Mouse (Mus musculus) erythroblast, embryonic 14.5 days (primary cell): ENCODE results near the gene Zfp934. TPM values are rescaled to one million over a fixed set of nuclear protein-coding genes. Genes with fewer than 3 reads are reported as not detected.
A peak's percentile ranks its signal among the peaks of the same experiment; 100 is the strongest.
"Not testable (repeated sequence)": the region's sequence is repeated elsewhere in the genome, so short reads cannot be mapped to it uniquely, and the experiment has no call there.

Source experiments
- H3K27me3 ChIP-seq: 2 replicates; pipeline ENCODE4 v1.6.1; 2012; ENCODE audit warnings: inconsistent platforms; ENCODE audit not compliant: control insufficient read depth
- H3K36me3 ChIP-seq: 2 replicates; pipeline ENCODE4 v1.6.1; 2012; ENCODE audit warnings: mild to moderate bottlenecking, inconsistent platforms; ENCODE audit not compliant: control insufficient read depth
- H3K4me1 ChIP-seq: 2 replicates; pipeline ENCODE4 v1.6.1; 2012; ENCODE audit warnings: inconsistent platforms; ENCODE audit not compliant: control insufficient read depth
- H3K4me3 ChIP-seq: replicated peaks from 2 replicates; pipeline ENCODE3; 2012; ENCODE audit warnings: moderate library complexity, mild to moderate bottlenecking, inconsistent platforms
- H3K9me3 ChIP-seq: 2 replicates; pipeline ENCODE4 v1.6.1; 2012; ENCODE audit warnings: low read length, inconsistent platforms, mixed read lengths; ENCODE audit not compliant: control insufficient read depth
- polyA plus RNA-seq: library from polyadenylated mRNA; stranded (reverse); fragments of >175 nt; gene quantifications from 2 replicates; pipeline ENCODE4 v1.2.3, GENCODE M21; 2012

The Zfp934 gene
- polyA plus RNA-seq: not detected in 2 replicates

DNA sequence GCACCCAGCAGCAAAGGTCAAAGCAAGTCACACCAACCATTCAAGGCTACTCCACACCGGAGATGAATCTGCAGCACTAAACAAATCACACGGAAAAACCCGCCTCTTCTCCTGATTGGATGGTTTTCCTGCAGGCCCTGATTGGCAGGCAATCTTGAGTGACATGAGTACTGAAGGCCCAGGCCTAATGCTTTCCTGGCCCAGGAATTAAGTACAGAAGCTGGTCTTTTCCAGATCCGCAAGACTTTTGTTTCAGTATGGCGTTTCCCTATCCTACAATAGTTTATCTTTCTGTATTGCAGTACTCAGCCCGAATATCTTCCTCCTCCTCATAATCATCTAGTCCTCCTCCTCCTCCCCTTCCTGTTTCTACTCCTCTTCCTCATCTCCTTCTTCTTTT is at the start of gene Zfp934:
Gene Zfp934 (minus strand): TSS at position 101 of the 400 bp plus-strand sequence.
- H3K9me3 ChIP-seq, H3K27me3 ChIP-seq, H3K36me3 ChIP-seq: not testable (repeated sequence)

DNA sequence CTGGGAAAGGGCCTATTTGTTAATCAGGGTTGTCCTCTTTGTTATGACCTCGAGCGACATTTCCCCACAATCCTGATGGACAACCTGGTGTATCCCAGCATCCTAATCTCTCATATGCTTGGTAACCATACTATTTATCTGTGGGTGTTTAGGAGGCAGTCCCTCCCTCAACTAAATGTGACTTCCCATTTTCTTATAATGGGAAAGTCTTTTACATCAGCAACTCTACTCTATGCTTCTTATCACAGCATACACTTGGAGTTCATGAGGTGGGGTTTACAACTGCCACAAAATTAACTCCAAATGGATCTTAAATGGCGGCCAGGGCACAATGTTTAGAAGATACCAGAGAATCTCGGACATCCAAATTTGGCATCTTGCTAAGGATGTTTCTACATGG is 46.5 kb upstream of the Zfp934 start:
- not testable (repeated sequence) for H3K4me1 ChIP-seq, H3K9me3 ChIP-seq, H3K27me3 ChIP-seq, H3K36me3 ChIP-seq, H3K4me3 ChIP-seq

More for the DNA sequence above, at the start of gene Zfp934:
- H3K4me3 ChIP-seq, H3K4me1 ChIP-seq: not testable (repeated sequence)

DNA sequence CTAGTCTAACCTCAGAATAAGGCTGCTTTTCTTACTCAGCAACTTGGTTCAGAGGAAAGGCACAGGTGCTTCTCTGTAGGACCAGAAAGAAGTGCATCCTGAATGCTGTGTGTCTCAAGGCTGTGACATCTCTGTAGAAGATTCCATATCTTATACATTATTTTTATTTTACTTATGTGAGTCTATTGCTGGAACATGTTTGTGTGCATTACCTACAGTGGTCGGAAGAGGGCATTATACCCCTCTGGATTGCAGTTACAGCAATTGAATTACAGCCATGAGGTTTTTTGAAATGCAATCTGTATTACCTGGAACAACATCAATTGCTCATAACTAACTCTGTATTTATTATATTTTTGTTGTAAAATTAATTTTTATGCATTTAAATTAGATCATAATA is 9.3 kb downstream of the Zfp934 start:
- not testable (repeated sequence) for H3K36me3 ChIP-seq, H3K9me3 ChIP-seq, H3K4me3 ChIP-seq, H3K4me1 ChIP-seq, H3K27me3 ChIP-seq

DNA sequence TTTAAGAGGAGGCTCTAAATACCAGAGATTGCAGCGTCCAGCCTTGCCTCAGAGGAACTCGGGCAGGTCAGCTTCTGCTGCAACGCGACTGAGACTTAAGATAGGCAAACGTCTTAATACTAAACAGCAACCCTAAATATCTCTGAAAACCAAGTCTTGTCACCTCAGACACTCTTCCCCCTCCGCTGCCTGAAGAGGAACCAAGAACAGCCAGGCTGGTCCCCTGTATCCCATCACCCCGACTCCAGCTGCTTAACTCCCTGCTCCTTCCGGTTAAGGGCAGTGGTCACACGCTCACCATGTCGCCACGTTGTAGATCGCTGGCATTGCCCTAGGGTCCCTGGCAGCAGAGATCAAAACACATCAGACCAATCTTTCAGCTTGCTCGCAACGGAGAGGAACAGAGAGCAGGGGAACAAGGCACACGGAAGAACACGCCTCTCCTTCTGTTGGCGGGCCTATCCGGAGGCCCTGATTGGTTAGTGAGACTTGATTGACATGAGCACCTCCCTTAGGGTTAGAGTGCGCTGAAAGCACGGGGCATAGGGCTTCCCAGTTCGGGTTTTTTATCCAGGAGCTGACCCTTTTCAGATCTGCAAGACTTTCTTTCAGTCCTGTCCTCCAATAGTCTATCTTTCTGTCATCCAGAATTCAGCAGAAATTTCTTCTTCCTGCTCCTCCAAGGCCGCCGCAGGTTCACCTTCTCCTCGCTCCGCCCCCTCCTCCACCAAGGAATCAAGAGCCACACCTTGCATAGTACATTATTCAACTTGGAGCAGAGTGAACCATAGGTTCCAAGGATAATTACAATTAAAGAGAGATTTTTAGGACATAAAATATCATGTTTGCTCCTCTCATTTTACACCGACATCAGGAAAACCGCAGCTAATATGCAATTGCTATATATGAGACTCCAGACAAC is 12.5 kb downstream of the Zfp934 start, which contains the start of gene Zfp935:
Gene Zfp935 (minus strand): TSS at position 323 of the 922 bp plus-strand sequence.
- peak within 1 kb of the TSS; percentile 56 for H3K4me3 ChIP-seq
- H3K4me1 ChIP-seq, H3K27me3 ChIP-seq, H3K36me3 ChIP-seq: not testable (repeated sequence)
- H3K9me3 ChIP-seq: peaks cover 21% of the 10 kb centered on the region

DNA sequence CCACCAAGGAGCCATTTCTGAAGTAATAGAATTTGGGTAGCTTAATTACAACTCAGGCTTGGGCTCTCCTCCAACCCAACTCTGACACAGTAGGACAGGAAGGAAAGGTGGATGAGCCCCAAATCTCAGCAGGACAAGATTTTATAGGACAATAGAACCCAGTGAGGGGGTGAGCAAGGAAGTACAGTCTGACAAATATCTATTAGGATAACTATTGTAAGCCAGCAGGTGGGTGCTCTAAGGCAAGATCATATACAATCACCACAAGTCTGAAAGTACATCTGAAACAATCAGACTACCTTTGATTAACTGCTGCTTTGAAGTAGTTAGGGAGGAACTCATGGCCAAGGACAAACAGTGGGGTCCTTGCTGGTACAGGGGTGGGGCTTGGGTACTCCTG is 40.9 kb downstream of the Zfp934 start:
- H3K4me1 ChIP-seq, H3K36me3 ChIP-seq, H3K4me3 ChIP-seq, H3K27me3 ChIP-seq: not testable (repeated sequence)
- H3K9me3 ChIP-seq: peaks cover 15% of the 10 kb centered on the region

DNA sequence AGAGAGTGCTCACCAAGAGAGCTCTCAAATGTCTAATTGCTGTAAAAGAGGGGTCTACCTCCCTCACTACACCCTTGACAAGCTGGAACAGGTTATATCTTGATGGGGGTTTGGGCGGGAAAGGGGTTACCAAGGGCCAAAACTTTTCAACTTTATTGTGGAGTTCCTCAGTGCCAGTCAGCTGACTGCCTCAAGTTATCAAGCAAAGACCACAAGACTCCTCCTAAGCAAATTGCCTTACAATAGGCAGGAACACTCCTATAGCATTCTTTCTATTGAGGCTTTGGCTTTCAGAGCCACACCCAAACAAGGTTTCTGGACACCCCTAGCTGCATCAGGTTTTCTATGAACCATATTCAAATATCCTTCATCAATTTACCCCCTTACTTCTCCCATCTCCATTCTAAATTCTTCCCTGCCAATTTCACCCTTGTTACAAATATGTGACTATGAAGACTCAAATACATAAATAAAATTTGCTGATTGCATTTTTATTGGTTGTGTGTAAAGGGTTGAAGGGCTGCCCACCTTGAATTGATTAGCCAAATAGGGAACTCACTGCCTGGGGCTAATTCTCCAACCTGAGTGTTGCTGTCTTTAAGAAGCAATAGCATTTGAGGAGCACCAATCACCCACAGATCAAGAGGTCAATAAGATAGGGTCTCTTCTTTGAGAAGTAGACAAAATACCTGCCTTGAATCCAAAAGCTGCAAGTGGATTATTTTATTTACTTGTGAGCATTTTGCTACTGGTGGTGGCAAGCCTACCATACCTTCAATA is 60.2 kb downstream of the Zfp934 start:
- H3K4me3 ChIP-seq, H3K9me3 ChIP-seq, H3K4me1 ChIP-seq, H3K27me3 ChIP-seq, H3K36me3 ChIP-seq: not testable (repeated sequence)

DNA sequence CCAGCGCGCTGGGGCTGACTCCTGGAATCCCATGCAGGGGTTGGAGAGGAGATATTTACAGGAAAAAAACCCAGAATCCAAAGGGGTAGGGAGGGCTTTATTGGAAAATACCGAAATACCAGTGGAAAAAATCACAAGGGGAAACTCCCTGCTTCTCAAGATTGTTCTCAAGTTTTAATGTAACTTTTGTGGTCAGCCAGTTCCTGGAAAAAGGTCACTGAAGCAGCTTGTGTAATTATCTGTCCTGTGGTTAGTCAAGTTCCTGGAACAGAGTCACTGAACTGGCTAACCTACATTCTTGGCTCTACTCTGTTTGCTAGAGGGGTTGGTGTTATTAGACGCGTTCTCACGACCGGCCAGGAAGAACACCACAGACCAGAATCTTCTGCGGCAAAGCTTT is 98.3 kb downstream of the Zfp934 start:
- H3K36me3 ChIP-seq, H3K27me3 ChIP-seq, H3K9me3 ChIP-seq, H3K4me3 ChIP-seq, H3K4me1 ChIP-seq: not testable (repeated sequence)

DNA sequence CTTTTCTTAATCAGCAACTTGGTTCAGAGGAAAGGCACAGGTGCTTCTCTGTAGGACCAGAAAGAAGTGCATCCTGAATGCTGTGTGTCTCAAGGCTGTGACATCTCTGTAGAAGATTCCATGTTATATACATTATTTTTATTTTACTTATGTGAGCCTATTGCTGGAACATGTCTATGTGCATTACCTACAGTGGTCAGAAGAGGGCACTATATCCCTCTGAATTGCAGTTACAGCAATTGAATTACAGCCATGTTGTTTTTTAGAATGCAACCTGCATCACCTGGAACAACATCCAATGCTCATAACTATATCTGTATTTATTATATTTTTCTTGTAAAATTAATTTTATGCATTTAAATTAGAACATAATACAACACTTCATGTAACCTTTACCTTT is 101.1 kb downstream of the Zfp934 start:
- H3K27me3 ChIP-seq, H3K9me3 ChIP-seq, H3K36me3 ChIP-seq, H3K4me3 ChIP-seq, H3K4me1 ChIP-seq: not testable (repeated sequence)

DNA sequence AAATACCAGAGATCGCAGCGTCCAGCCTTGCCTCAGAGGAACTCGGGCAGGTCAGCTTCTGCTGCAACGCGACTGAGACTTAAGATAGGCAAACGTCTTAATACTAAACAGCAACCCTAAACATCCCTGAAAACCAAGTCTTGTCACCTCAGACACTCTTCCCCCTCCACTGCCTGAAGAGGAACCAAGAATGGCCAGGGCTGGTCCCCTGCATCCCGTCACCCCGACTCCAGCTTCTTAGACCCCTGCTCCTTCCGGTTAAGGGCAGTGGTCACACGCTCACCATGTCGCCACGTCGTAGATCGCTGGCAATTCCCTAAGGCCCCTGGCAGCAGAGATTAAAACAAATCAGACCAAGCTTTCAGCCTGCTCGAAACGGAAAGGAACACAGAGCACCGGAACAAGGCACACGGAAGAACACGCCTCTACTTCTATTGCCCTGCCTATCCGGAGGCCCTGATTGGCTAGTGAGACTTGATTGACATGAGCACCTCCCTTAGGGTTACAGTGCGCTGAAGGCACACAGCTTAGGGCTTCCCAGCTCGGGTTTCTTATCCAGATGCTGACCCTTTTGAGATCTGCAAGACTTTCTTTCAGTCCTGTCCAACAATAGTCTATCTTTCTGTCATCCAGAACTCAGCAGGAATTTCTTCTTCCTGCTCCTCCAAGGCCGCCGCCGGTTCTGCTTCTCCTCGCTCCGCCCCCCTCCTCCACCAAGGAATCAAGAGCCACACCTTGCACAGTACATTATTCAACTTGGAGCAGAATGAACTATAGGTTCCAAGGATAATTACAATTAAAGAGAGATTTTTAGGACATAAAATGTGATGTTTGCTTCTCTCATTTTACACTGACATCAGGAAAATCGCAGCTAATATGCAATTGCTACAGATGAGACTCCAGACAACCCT is 104.3 kb downstream of the Zfp934 start, which contains the start of gene Gm49359:
Gene Gm49359 (minus strand): TSS at position 409 of the 911 bp plus-strand sequence.
- H3K36me3 ChIP-seq, H3K9me3 ChIP-seq, H3K27me3 ChIP-seq, H3K4me1 ChIP-seq: not testable (repeated sequence)
- H3K4me3 ChIP-seq: peak within 1 kb of the TSS; percentile 75

Other genes starting within 250 kb of the Zfp934 start
- not detected in 2 replicates for gene Gm3604, start 188.0 kb downstream of the Zfp934 start, polyA plus RNA-seq
- not detected in 2 replicates for gene Gm49359, start 104.4 kb downstream of the Zfp934 start, polyA plus RNA-seq
- gene Zfp935, start 12.7 kb downstream of the Zfp934 start, polyA plus RNA-seq: not detected in 2 replicates
- gene 6720489N17Rik, start 53.0 kb upstream of the Zfp934 start, polyA plus RNA-seq: not detected in 2 replicates
- 0.06 and 0.07 TPM in 2 replicates for gene Platr25, start 189.5 kb upstream of the Zfp934 start, polyA plus RNA-seq
- not detected in 2 replicates for gene Gm5141, start 214.6 kb upstream of the Zfp934 start, polyA plus RNA-seq